Mouse (Mus musculus) midbrain, embryonic 16.5 days (tissue): Measurements from ENCODE around the gene Ctrc. TPM values are rescaled to one million over a fixed set of nuclear protein-coding genes. Genes with fewer than 3 reads are reported as not detected.

Experiments used
- ATAC-seq: fragments of 200-750 bp; cut with Nextera tagmentation; 2 replicates; pipeline ENCODE4 v1.8.0; 2017; ENCODE audit warnings: moderate TSS enrichment
- H3K27ac ChIP-seq: fragments of 300-500 bp; sonication (generic); 2 replicates; pipeline ENCODE4 v1.5.1; 2014; ENCODE audit warnings: mild to moderate bottlenecking, low read length, mixed read lengths
- H3K27me3 ChIP-seq: fragments of 300-500 bp; sonication (generic); 2 replicates; pipeline ENCODE4 v1.6.1; 2014; ENCODE audit warnings: low read depth, low read length, mixed read lengths; ENCODE audit not compliant: control insufficient read depth, insufficient read depth
- H3K36me3 ChIP-seq: fragments of 300-500 bp; sonication (generic); 2 replicates; pipeline ENCODE4 v1.6.1; 2014; ENCODE audit warnings: mild to moderate bottlenecking, low read length, moderate library complexity, mixed read lengths; ENCODE audit not compliant: control insufficient read depth, insufficient read depth
- H3K4me1 ChIP-seq: fragments of 300-500 bp; sonication (generic); 2 replicates; pipeline ENCODE4 v1.6.1; 2014; ENCODE audit warnings: mild to moderate bottlenecking, low read length, mixed read lengths; ENCODE audit not compliant: control insufficient read depth, insufficient read depth
- H3K4me2 ChIP-seq: fragments of 300-500 bp; sonication (generic); 2 replicates; pipeline ENCODE4 v1.6.1; 2014; ENCODE audit warnings: mild to moderate bottlenecking, low read length, mixed read lengths
- H3K4me3 ChIP-seq: fragments of 300-500 bp; sonication (generic); 2 replicates; pipeline ENCODE4 v1.5.1; 2014; ENCODE audit warnings: low read depth, mild to moderate bottlenecking, low read length, moderate library complexity, mixed read lengths
- H3K9ac ChIP-seq: fragments of 300-500 bp; sonication (generic); 2 replicates; pipeline ENCODE4 v1.6.1; 2014; ENCODE audit warnings: low read depth, low read length, mixed read lengths
- H3K9me3 ChIP-seq: fragments of 300-500 bp; sonication (generic); replicated peaks from 2 replicates; pipeline ENCODE4 v1.6.1; 2014; ENCODE audit warnings: mild to moderate bottlenecking, low read length, mixed read lengths; ENCODE audit not compliant: control insufficient read depth, poor library complexity, severe bottlenecking
- WGBS: fragments of 180-500 bp; shearing (Covaris S2); extraction: QIAGEN DNeasy Blood & Tissue Kit; methylation state at CpG from one replicate; pipeline ENCODE4 v1.1.7; 2014; 5-methylcytosine and 5-hydroxymethylcytosine counted together
- polyA plus RNA-seq: library from polyadenylated mRNA; unstranded; fragments of >200 nt; fragmentation: Nextera tagmentation; extraction: Ambion mirVana; gene quantifications from 2 replicates; pipeline ENCODE4 v1.2.1, GENCODE M21; 2015

The Ctrc gene
- polyA plus RNA-seq, 1 experiment from 2014 or later = not detected

DNA sequence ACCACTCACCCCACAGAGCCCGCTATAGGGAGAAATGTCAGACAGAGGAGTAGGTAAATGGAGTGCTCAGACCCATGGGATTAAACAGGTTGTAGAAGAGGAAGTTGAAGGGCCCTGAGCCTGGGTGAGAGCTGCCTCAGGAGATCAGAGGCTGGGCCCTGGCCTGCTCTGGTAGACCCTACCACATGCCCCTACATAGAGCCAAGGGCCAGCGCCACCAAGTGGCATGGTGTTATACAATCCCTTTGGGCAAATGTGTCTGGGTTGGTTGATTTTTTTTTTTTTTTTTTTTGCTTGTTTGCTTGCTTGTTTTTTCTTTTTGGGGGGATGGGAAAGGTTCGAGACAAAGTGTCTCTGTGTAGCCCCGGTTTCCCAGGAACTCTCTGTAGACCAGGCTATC lies 42.1 kb downstream of the Ctrc start:
- WGBS = 92% methylated on average over 4 of the region's 4 CpGs
- ATAC-seq = no peak
- Histone ChIP-seq H3K4me1 (no peaks in the 10 kb centered on the region), H3K4me2 (no peak overlapping the region), H3K4me3 (no peak overlapping the region), H3K27ac (no peak overlapping the region), H3K9me3 (no peaks in the 10 kb centered on the region), H3K36me3 (peaks cover 40% of the 10 kb centered on the region), H3K9ac (no peak overlapping the region), H3K27me3 (no peaks in the 10 kb centered on the region)

- H3K9me3 ChIP-seq = no peaks in the 10 kb centered on the region
- peaks cover 16% of the 10 kb centered on the region for H3K4me1 ChIP-seq
- no peak overlapping the region for H3K4me2 ChIP-seq
- no peak overlapping the region for H3K9ac ChIP-seq
- 94% methylated on average over 5 of the region's 5 CpGs for WGBS
- H3K27me3 ChIP-seq = no peaks in the 10 kb centered on the region
- H3K27ac ChIP-seq = no peak overlapping the region
- peaks cover 5% of the 10 kb centered on the region for H3K36me3 ChIP-seq
- no peak overlapping the region for H3K4me3 ChIP-seq
- ATAC-seq = no peak
Measured at GRCm38 (mm10) chr4:141797545-141797944, 48.6 kb downstream of the Ctrc start.

- Histone ChIP-seq H3K9me3 (no peaks in the 10 kb centered on the region), H3K4me1 (peaks cover 16% of the 10 kb centered on the region), H3K4me2 (no peak overlapping the region), H3K27me3 (no peaks in the 10 kb centered on the region), H3K9ac (no peak overlapping the region), H3K36me3 (peaks cover 5% of the 10 kb centered on the region), H3K27ac (no peak overlapping the region), H3K4me3 (no peak overlapping the region)
- WGBS = 90% methylated on average over 4 of the region's 4 CpGs
- ATAC-seq = no peak
Measured at GRCm38 (mm10) chr4:141796954-141797353, 49.2 kb downstream of the Ctrc start.

- ATAC-seq = no peak
- Histone ChIP-seq H3K9ac (0 out of 2 replicates have a peak overlapping the region, but pooled peaks have one; percentile 30), H3K4me3 (no peak overlapping the region), H3K4me1 (peaks cover 16% of the 10 kb centered on the region), H3K27me3 (no peaks in the 10 kb centered on the region), H3K36me3 (peaks cover 5% of the 10 kb centered on the region), H3K9me3 (no peaks in the 10 kb centered on the region), H3K27ac (no peak overlapping the region), H3K4me2 (no peak overlapping the region)
- WGBS = 94% methylated on average over 7 of the region's 7 CpGs
Measured at GRCm38 (mm10) chr4:141796356-141796755, 49.8 kb downstream of the Ctrc start.

GRCm38 (mm10) chr4:141794152-141794535 lies 52.0 kb downstream of the Ctrc start:
- Histone ChIP-seq H3K9me3 (no peaks in the 10 kb centered on the region), H3K27me3 (no peaks in the 10 kb centered on the region), H3K4me1 (peaks cover 22% of the 10 kb centered on the region), H3K27ac (peak overlapping the region; percentile 88), H3K4me3 (peak overlapping the region; percentile 65), H3K9ac (peak overlapping the region; percentile 79), H3K4me2 (peak overlapping the region; percentile 75), H3K36me3 (peaks cover 5% of the 10 kb centered on the region)
- no peak for ATAC-seq
- WGBS = 10% methylated on average over 5 of the region's 5 CpGs

GRCm38 (mm10) chr4:141793282-141794151 lies 52.6 kb downstream of the Ctrc start, which contains the start of gene Casp9:
TSS of gene Casp9 (plus strand) at chr4:141793612.
- peak within 1 kb of the TSS; percentile 79 for H3K9ac ChIP-seq
- H3K4me3 ChIP-seq = peak within 1 kb of the TSS; percentile 65
- WGBS = under 1% methylated on average over 72 of the region's 80 CpGs
- H3K4me2 ChIP-seq = peak within 1 kb of the TSS; percentile 75
- no peaks in the 10 kb centered on the region for H3K27me3 ChIP-seq
- peak; percentile 68 for ATAC-seq
- peak within 1 kb of the TSS; percentile 88 for H3K27ac ChIP-seq
- no peaks in the 10 kb centered on the region for H3K9me3 ChIP-seq
- H3K36me3 ChIP-seq = peaks cover 5% of the 10 kb centered on the region
- peaks cover 22% of the 10 kb centered on the region for H3K4me1 ChIP-seq

DNA sequence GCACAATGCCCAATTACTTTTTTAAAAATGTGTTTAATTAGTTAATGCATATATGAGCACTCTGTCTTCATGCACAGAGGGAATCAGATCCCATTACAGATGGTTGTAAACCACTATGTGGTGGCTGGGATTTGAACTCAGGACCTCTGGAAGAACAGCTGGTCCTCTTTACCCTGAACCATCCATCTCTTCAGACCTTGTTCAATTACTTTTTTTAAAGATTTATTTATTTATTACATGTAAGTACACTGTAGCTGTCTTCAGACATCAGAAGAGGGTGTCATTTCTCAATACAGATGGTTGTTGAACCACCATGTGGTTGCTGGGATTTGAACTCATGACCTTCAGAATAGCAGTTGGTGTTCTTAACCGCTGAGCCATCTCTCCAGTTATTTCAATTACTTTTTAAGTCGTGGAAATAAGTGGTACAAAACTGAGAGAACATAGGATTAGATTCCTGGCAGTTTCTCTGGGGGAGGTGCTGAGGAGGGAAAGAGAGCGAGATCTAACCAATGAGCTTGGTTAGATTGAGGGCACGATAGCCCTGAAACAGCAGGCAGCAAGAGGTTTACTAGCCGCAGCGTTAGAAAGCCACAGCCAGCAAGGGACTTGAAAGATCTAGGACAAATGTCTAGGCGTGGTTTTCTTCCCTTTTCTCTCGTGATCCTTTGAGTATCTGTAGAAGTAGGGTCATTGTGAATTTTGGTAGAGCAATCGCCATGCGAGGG lies 53.4 kb downstream of the Ctrc start:
- peak overlapping the region; percentile 65 for H3K4me3 ChIP-seq
- no peak for ATAC-seq
- peak overlapping the region; percentile 46; the same call in 1 of the 2 replicates for H3K9ac ChIP-seq
- H3K27me3 ChIP-seq = no peaks in the 10 kb centered on the region
- H3K4me2 ChIP-seq = peak overlapping the region; percentile 75
- H3K36me3 ChIP-seq = peaks cover 4% of the 10 kb centered on the region
- H3K27ac ChIP-seq = peak overlapping the region; percentile 88
- 10% methylated on average over 10 of the region's 10 CpGs for whole genome bisulfite sequencing
- peaks cover 22% of the 10 kb centered on the region for H3K4me1 ChIP-seq
- no peaks in the 10 kb centered on the region for H3K9me3 ChIP-seq

DNA sequence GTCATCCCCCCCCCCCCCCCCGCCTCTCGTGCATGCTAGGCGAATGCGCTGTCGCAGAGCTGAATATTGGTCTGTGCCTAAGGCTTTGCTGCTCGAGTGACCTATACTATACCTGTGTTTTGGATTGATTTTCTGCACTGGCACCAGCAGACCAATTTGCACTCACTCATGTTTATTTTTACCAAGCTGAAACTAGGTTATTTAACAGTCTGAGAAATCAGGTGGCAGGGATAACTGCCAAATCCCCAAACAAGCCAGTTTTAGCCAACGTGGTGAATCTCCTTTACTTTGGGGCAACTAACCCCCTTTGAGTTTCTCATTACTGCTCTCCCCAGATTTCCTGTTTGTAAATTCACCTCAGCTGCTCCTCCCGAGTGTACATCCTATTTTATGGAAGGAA lies 54.2 kb downstream of the Ctrc start:
- Histone ChIP-seq H3K27me3 (no peaks in the 10 kb centered on the region), H3K9ac (no peak overlapping the region), H3K4me2 (no peak overlapping the region), H3K9me3 (no peaks in the 10 kb centered on the region), H3K4me3 (no peak overlapping the region), H3K27ac (no peak overlapping the region), H3K36me3 (0 out of 2 replicates have a peak, but pooled peaks cover 3% of the 10 kb centered on the region), H3K4me1 (peaks cover 22% of the 10 kb centered on the region)
- 82% methylated on average over 8 of the region's 8 CpGs for WGBS
- no peak for ATAC-seq

DNA sequence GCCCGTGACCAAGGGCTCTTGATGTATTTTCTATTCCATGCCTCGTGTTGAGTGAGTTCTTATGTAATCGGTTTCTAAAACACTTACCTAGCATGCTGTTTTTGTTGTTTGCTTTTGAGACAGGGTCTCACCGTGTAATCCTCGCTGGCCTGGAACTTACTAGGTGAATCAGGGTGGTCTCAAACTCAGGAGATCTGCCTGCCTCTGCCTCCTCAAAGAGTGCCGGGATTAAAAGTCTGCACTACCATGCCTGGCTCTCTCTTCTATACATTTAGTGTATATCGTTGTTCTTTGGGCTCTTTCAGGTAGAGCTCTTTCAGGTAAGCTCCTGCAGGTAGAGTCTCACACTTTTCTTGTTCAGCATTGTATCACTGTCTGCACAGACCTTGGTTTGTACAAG lies 54.7 kb downstream of the Ctrc start:
- Histone ChIP-seq H3K9ac (no peak overlapping the region), H3K36me3 (0 out of 2 replicates have a peak, but pooled peaks cover 3% of the 10 kb centered on the region), H3K4me2 (no peak overlapping the region), H3K4me3 (no peak overlapping the region), H3K27ac (no peak overlapping the region), H3K9me3 (no peaks in the 10 kb centered on the region), H3K4me1 (peaks cover 22% of the 10 kb centered on the region), H3K27me3 (no peaks in the 10 kb centered on the region)
- 94% methylated on average over 7 of the region's 7 CpGs for WGBS
- ATAC-seq = no peak
